Mouse (Mus musculus): ENCODE results near the gene Dync1li1. TPM values are rescaled to one million over a fixed set of nuclear protein-coding genes. Genes with fewer than 3 reads are reported as not detected.

The Dync1li1 gene
- total and polyA plus RNA-seq, 3 experiments, result 35.2 to 40.0 TPM; not detected in 1

DNA sequence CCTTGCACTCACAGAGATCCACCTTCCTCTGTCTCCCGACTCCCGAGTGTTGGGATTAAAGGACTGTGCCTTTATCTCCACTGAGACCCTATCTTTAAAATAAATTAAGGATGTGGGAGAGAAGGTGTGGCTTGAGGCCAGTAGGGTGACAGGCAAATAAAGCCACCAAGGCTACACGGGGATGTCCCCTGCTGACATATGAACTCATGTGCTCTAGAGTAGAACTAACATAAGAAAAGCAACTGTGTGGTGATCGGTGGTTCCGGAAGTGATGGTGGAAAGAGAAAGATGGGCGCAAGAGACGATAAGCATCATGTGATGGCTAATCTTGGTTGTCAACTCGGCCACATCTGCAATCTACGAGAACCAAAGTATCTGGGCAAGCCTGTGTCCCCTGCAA, 63.7 kb downstream of the Dync1li1 start:
- Histone ChIP-seq H3K36me3 (ENCODE audit: control insufficient read depth in 1 of 2, insufficient read depth in 2 of 2, low read length in 2 of 2) (peaks cover 0 to 6% of the 10 kb centered on the region in 2 experiments; a peak in 2 of 4 replicates), H3K79me2 (ENCODE audit: control insufficient read depth, insufficient read depth, low read length, poor library complexity) (no peaks in the 10 kb centered on the region), H3K9ac (ENCODE audit: control insufficient read depth, low read depth, low read length, poor library complexity, severe bottlenecking) (no peak overlapping the region), H3K4me1 (ENCODE audit: control insufficient read depth in 1 of 2, insufficient read depth in 2 of 2, low read length in 2 of 2) (no peaks in the 10 kb centered on the region; a peak in 1 of 4 replicates), H3K9me3 (replicated peaks; ENCODE audit: insufficient read depth, low read length) (no peaks in the 10 kb centered on the region), H3K27ac (ENCODE audit: control insufficient read depth, low read depth, low read length) (no peak overlapping the region), H3K4me3 (ENCODE audit: control insufficient read depth in 1 of 2, insufficient read depth in 1 of 2, low read depth in 2 of 2, low read length in 2 of 2) (no peak overlapping the region), H3K27me3 (ENCODE audit: control insufficient read depth in 1 of 2, insufficient read depth in 2 of 2, low read length in 2 of 2) (no peaks in the 10 kb centered on the region)
- DNase-seq (ENCODE audit: low read depth, low spot score), result no peak
- TF ChIP-seq MYB (IDR thresholded peaks at IDR 0.05; ENCODE audit: low read depth, low read length) (no peak), TCF12 (IDR thresholded peaks at IDR 0.05; ENCODE audit: low read depth, low read length) (no peak), ZC3H11A (IDR thresholded peaks at IDR 0.05; ENCODE audit: low read depth, low read length) (no peak), ZKSCAN1 (IDR thresholded peaks at IDR 0.05; ENCODE audit: low read depth, low read length) (no peak), CTCF (IDR thresholded peaks at IDR 0.05 in 2 of 3, conservative IDR thresholded peaks at IDR 0.05 in 1 of 3; ENCODE audit: control insufficient read depth in 1 of 3, insufficient read depth in 1 of 3, low read depth in 2 of 3, low read length in 3 of 3, poor library complexity in 1 of 3, severe bottlenecking in 1 of 3) (no peak), EP300 (IDR thresholded peaks at IDR 0.05; ENCODE audit: low read depth in 1 of 2, low read length in 2 of 2) (no peak), UBTF (IDR thresholded peaks at IDR 0.05; ENCODE audit: borderline replicate concordance, insufficient read depth, low read depth, low read length) (no peak)

DNA sequence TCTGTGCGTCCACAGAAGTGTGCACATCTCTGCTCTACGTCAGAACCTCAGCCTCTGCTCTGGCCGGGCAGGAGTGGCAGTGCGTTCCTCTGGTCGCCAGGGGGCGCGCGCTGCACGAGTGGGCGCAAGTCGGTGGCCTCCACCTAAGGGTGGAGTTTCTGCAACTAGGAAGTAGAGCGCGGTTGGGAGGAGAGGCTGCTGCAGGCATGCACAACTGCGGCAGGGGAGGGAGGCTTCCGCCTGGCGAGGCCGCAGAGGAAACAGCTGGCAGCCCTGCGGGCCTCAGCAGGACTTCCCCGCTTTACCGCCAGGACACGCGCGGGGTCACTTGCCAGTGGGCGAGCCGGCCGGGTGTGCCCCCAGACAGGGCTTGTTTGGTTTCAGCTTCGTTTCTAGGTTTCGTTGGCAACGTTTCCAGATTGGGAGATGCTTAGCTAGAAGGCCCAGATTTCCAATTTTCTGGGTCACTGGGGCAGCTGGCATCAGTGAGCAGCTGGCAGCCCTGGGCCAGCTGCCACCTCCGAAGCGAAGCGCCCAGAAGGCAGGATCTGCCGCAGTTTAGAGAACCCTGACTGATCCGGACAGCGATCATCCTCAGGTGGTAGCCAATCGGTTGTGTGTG, 64.4 kb downstream of the Dync1li1 start:
- Histone ChIP-seq H3K79me2 (ENCODE audit: control insufficient read depth, insufficient read depth, low read length, poor library complexity) (no peaks in the 10 kb centered on the region), H3K4me3 (ENCODE audit: control insufficient read depth in 1 of 2, insufficient read depth in 1 of 2, low read depth in 2 of 2, low read length in 2 of 2) (peak overlapping the region; percentile 35 to 67; a peak in 3 of 4 replicates), H3K27ac (ENCODE audit: control insufficient read depth, low read depth, low read length) (no peak overlapping the region), H3K36me3 (ENCODE audit: control insufficient read depth in 1 of 2, insufficient read depth in 2 of 2, low read length in 2 of 2) (peaks cover 0 to 5% of the 10 kb centered on the region in 2 experiments; a peak in 2 of 4 replicates), H3K9me3 (replicated peaks; ENCODE audit: insufficient read depth, low read length) (no peaks in the 10 kb centered on the region), H3K4me1 (ENCODE audit: control insufficient read depth in 1 of 2, insufficient read depth in 2 of 2, low read length in 2 of 2) (no peaks in the 10 kb centered on the region; a peak in 1 of 4 replicates), H3K27me3 (ENCODE audit: control insufficient read depth in 1 of 2, insufficient read depth in 2 of 2, low read length in 2 of 2) (no peaks in the 10 kb centered on the region), H3K9ac (ENCODE audit: control insufficient read depth, low read depth, low read length, poor library complexity, severe bottlenecking) (peak overlapping the region; percentile 57)
- TF ChIP-seq RCOR1 (IDR thresholded peaks at IDR 0.05; ENCODE audit: low read depth, low read length) (peak; percentile 26; the same call in 1 of the 2 replicates), RAD21 (IDR thresholded peaks at IDR 0.05; ENCODE audit: low read depth, low read length) (peak; percentile 83), MAFK (IDR thresholded peaks at IDR 0.05; ENCODE audit: borderline replicate concordance, low read depth, low read length) (no peak), ZC3H11A (IDR thresholded peaks at IDR 0.05; ENCODE audit: low read depth, low read length) (peak; percentile 77), ELF1 (IDR thresholded peaks at IDR 0.05; ENCODE audit: low read depth, low read length) (peak; percentile 91), CTCF (IDR thresholded peaks at IDR 0.05 in 2 of 3, conservative IDR thresholded peaks at IDR 0.05 in 1 of 3; ENCODE audit: control insufficient read depth in 1 of 3, insufficient read depth in 1 of 3, low read depth in 2 of 3, low read length in 3 of 3, poor library complexity in 1 of 3, severe bottlenecking in 1 of 3) (peak; percentile 92 to 98 (median 97)), ETS1 (IDR thresholded peaks at IDR 0.05; ENCODE audit: low read depth, low read length) (peak; percentile 85), MAX (IDR thresholded peaks at IDR 0.05; ENCODE audit: low read length) (peak; percentile 53; the same call in 1 of the 2 replicates), MYB (IDR thresholded peaks at IDR 0.05; ENCODE audit: low read depth, low read length) (no peak), EP300 (IDR thresholded peaks at IDR 0.05; ENCODE audit: low read depth in 1 of 2, low read length in 2 of 2) (no peak), SMC3 (IDR thresholded peaks at IDR 0.05; ENCODE audit: low read depth, low read length) (peak; percentile 87), GABPA (IDR thresholded peaks at IDR 0.05; ENCODE audit: low read depth, low read length) (no peak), MXI1 (IDR thresholded peaks at IDR 0.05; ENCODE audit: low read depth, low read length) (peak; percentile 72), SIN3A (IDR thresholded peaks at IDR 0.05; ENCODE audit: low read length) (peak; percentile 80), TCF12 (IDR thresholded peaks at IDR 0.05; ENCODE audit: low read depth, low read length) (peak; percentile 37; the same call in 1 of the 2 replicates), NRF1 (IDR thresholded peaks at IDR 0.05; ENCODE audit: insufficient read depth, low read depth, low read length, poor library complexity, severe bottlenecking) (peak; percentile 30; the same call in 1 of the 2 replicates), HCFC1 (IDR thresholded peaks at IDR 0.05; ENCODE audit: low read depth, low read length) (peak; percentile 68)
- DNase-seq (ENCODE audit: low read depth, low spot score), result peak; percentile 95

Measured in MEL (cell line).